Mouse (Mus musculus) intestine, postnatal 0 days (tissue): ENCODE measurements around the gene Hdgf. TPM values are rescaled to one million over a fixed set of nuclear protein-coding genes. Genes with fewer than 3 reads are reported as not detected.

Experiments
- ATAC-seq: fragments of 200-750 bp; cut with Nextera tagmentation; 2 replicates; pipeline ENCODE4 v1.8.0; 2017; ENCODE audit warnings: mild to moderate bottlenecking, moderate TSS enrichment, moderate library complexity
- H3K27ac ChIP-seq: fragments of 300-500 bp; sonication (generic); 2 replicates; pipeline ENCODE4 v1.5.1; 2014; ENCODE audit warnings: mild to moderate bottlenecking, low read depth, low read length, moderate library complexity
- H3K27me3 ChIP-seq: fragments of 300-500 bp; sonication (generic); replicated peaks from 2 replicates; pipeline ENCODE4 v1.6.1; 2014; ENCODE audit warnings: low read length, mixed read lengths; ENCODE audit not compliant: control insufficient read depth, insufficient read depth
- H3K36me3 ChIP-seq: fragments of 300-500 bp; sonication (generic); 2 replicates; pipeline ENCODE4 v1.6.1; 2014; ENCODE audit warnings: mild to moderate bottlenecking, moderate library complexity; ENCODE audit not compliant: control insufficient read depth, insufficient read depth
- H3K4me1 ChIP-seq: fragments of 300-500 bp; sonication (generic); replicated peaks from 2 replicates; pipeline ENCODE4 v1.6.1; 2014; ENCODE audit warnings: antibody characterized with exemption, low read length, mixed read lengths; ENCODE audit not compliant: control insufficient read depth, insufficient read depth
- H3K4me2 ChIP-seq: fragments of 300-500 bp; sonication (generic); replicated peaks from 2 replicates; pipeline ENCODE4 v1.6.1; 2014; ENCODE audit warnings: low read depth, mild to moderate bottlenecking, moderate library complexity
- H3K4me3 ChIP-seq: fragments of 300-500 bp; sonication (generic); 2 replicates; pipeline ENCODE4 v1.5.1; 2014; ENCODE audit warnings: low read depth, low read length
- H3K9ac ChIP-seq: fragments of 300-500 bp; sonication (generic); 2 replicates; pipeline ENCODE4 v1.6.1; 2014; ENCODE audit warnings: mild to moderate bottlenecking, low read depth, low read length
- H3K9me3 ChIP-seq: fragments of 300-500 bp; sonication (generic); 2 replicates; pipeline ENCODE4 v1.6.1; 2016; ENCODE audit warnings: mixed run types; ENCODE audit not compliant: control insufficient read depth
- CTCF ChIP-seq: sonication (generic); IDR thresholded peaks from 2 replicates; pipeline ENCODE4 v1.5.1; 2016; ENCODE audit warnings: low read depth, mild to moderate bottlenecking, control low read depth, antibody characterized with exemption, moderate library complexity
- WGBS: fragments of 180-500 bp; shearing (Covaris S2); extraction: QIAGEN DNeasy Blood & Tissue Kit; methylation state at CpG from one replicate; pipeline ENCODE4 v1.1.7; 2014; 5-methylcytosine and 5-hydroxymethylcytosine counted together
- polyA plus RNA-seq: library from polyadenylated mRNA; unstranded; fragments of >200 nt; fragmentation: Nextera tagmentation; extraction: Ambion mirVana; gene quantifications from 2 replicates; pipeline ENCODE4 v1.2.1, GENCODE M21; 2015

The Hdgf gene
- polyA plus RNA-seq, 1 experiment from 2014 or later = 93.8 TPM

GRCm38 (mm10) chr3:87945781-87946540, 39.8 kb downstream of the Hdgf start:
- peaks cover 37% of the 10 kb centered on the region for H3K27me3 ChIP-seq
- TF ChIP-seq CTCF = no peak
- H3K27ac ChIP-seq = no peak overlapping the region
- peaks cover 16% of the 10 kb centered on the region for H3K36me3 ChIP-seq
- no peak overlapping the region for H3K4me2 ChIP-seq
- 46% methylated on average over 12 of the region's 12 CpGs for WGBS
- no peak overlapping the region for H3K9ac ChIP-seq
- no peak overlapping the region for H3K4me3 ChIP-seq
- H3K9me3 ChIP-seq = no peaks in the 10 kb centered on the region
- ATAC-seq = no peak
- no peaks in the 10 kb centered on the region for H3K4me1 ChIP-seq

- no peak overlapping the region for H3K4me3 ChIP-seq
- TF ChIP-seq CTCF = no peak
- no peak for ATAC-seq
- H3K27me3 ChIP-seq = peaks cover 42% of the 10 kb centered on the region
- 36% methylated on average over 1 of the region's 1 CpGs for WGBS
- no peak overlapping the region for H3K27ac ChIP-seq
- no peak overlapping the region for H3K4me2 ChIP-seq
- H3K36me3 ChIP-seq = peaks cover 12% of the 10 kb centered on the region
- no peaks in the 10 kb centered on the region for H3K4me1 ChIP-seq
- no peak overlapping the region for H3K9ac ChIP-seq
- H3K9me3 ChIP-seq = no peaks in the 10 kb centered on the region
These were observed 40.4 kb downstream of the Hdgf start for GRCm38 (mm10) chr3:87946541-87946860.

- H3K4me1 ChIP-seq = no peaks in the 10 kb centered on the region
- peaks cover 45% of the 10 kb centered on the region for H3K27me3 ChIP-seq
- no peak overlapping the region for H3K9ac ChIP-seq
- WGBS = 11% methylated on average over 26 of the region's 26 CpGs
- peak overlapping the region; percentile 47 for H3K4me2 ChIP-seq
- TF ChIP-seq CTCF = no peak
- H3K9me3 ChIP-seq = no peaks in the 10 kb centered on the region
- no peak for ATAC-seq
- peak overlapping the region; percentile 13; the same call in 1 of the 2 replicates for H3K4me3 ChIP-seq
- H3K36me3 ChIP-seq = peaks cover 5% of the 10 kb centered on the region
- no peak overlapping the region for H3K27ac ChIP-seq
These were observed 41.1 kb downstream of the Hdgf start for GRCm38 (mm10) chr3:87947056-87947810.

- no peak overlapping the region for H3K9ac ChIP-seq
- WGBS = 1% methylated on average over 17 of the region's 17 CpGs
- 0 out of 2 replicates have a peak, but pooled peaks cover 2% of the 10 kb centered on the region for H3K36me3 ChIP-seq
- peak overlapping the region; percentile 13 for H3K4me3 ChIP-seq
- no peak for ATAC-seq
- H3K27ac ChIP-seq = no peak overlapping the region
- H3K4me2 ChIP-seq = peak overlapping the region; percentile 47
- no peaks in the 10 kb centered on the region for H3K4me1 ChIP-seq
- peaks cover 51% of the 10 kb centered on the region for H3K27me3 ChIP-seq
- no peaks in the 10 kb centered on the region for H3K9me3 ChIP-seq
- TF ChIP-seq CTCF = no peak
These were observed 41.7 kb downstream of the Hdgf start for GRCm38 (mm10) chr3:87947811-87948199.

- no peaks in the 10 kb centered on the region for H3K4me1 ChIP-seq
- 6% methylated on average over 34 of the region's 35 CpGs for WGBS
- H3K4me3 ChIP-seq = peak within 1 kb of the TSS; percentile 13
- H3K27ac ChIP-seq = no peak within 1 kb of the TSS
- peak within 1 kb of the TSS; percentile 47 for H3K4me2 ChIP-seq
- H3K27me3 ChIP-seq = peaks cover 54% of the 10 kb centered on the region
- no peak for TF ChIP-seq CTCF
- no peaks in the 10 kb centered on the region for H3K9me3 ChIP-seq
- no peak within 1 kb of the TSS for H3K9ac ChIP-seq
- H3K36me3 ChIP-seq = 0 out of 2 replicates have a peak, but pooled peaks cover 2% of the 10 kb centered on the region
- ATAC-seq = no peak
These were observed 42.5 kb downstream of the Hdgf start, which contains the start of gene Crabp2 for GRCm38 (mm10) chr3:87948378-87949265. Gene Crabp2, plus strand, starts transcription at chr3:87948666.
